Mouse (Mus musculus) ES-E14 (cell line): ENCODE results near the gene Cry2. TPM values are rescaled to one million over a fixed set of nuclear protein-coding genes. Genes with fewer than 3 reads are reported as not detected.

ENCODE experiments used
- DNase-seq: peaks from one replicate; pipeline ENCODE4 v3.0.0-alpha.2; 2013; ENCODE audit warnings: low read depth, low spot score
- H3K27ac ChIP-seq: 2 replicates; pipeline ENCODE4 v1.5.1; 2012; ENCODE audit warnings: low read depth, mild to moderate bottlenecking, low read length, moderate library complexity, mixed read lengths; ENCODE audit not compliant: poor library complexity, insufficient read depth, severe bottlenecking
- H3K36me3 ChIP-seq: 2 replicates; pipeline ENCODE4 v1.6.1; 2012; ENCODE audit warnings: mild to moderate bottlenecking, low read length, moderate library complexity, mixed read lengths; ENCODE audit not compliant: control insufficient read depth, poor library complexity, insufficient read depth, severe bottlenecking
- H3K4me1 ChIP-seq, 2 experiments: fragments of 150-350 bp in 1 of 2; sonication (generic) in 1 of 2; 2 replicates each; pipeline ENCODE4 v1.6.1; 2012; ENCODE audit warnings: low read length in 2 of 2, mild to moderate bottlenecking in 1 of 2, mixed read lengths in 1 of 2; ENCODE audit not compliant: control insufficient read depth in 2 of 2, insufficient read depth in 2 of 2, poor library complexity in 1 of 2
- H3K4me3 ChIP-seq, 2 experiments: fragments of 150-350 bp in 1 of 2; sonication (generic) in 1 of 2; 2 replicates each; pipeline ENCODE4 v1.5.1; 2012; ENCODE audit warnings: low read length in 2 of 2, low read depth in 1 of 2, mild to moderate bottlenecking in 1 of 2, mixed read lengths in 1 of 2; ENCODE audit not compliant: insufficient read depth in 1 of 2, poor library complexity in 1 of 2, severe bottlenecking in 1 of 2
- H3K9ac ChIP-seq: 2 replicates; pipeline ENCODE4 v1.6.1; 2012; ENCODE audit warnings: low read depth, mild to moderate bottlenecking, low read length, mixed read lengths; ENCODE audit not compliant: poor library complexity, insufficient read depth, severe bottlenecking
- H3K9me3 ChIP-seq: fragments of 150-350 bp; sonication (generic); 2 replicates; pipeline ENCODE4 v1.6.1; 2012; ENCODE audit warnings: low read depth, mild to moderate bottlenecking, low read length; ENCODE audit not compliant: control insufficient read depth, insufficient read depth
- CHD2 ChIP-seq: IDR thresholded peaks from 2 replicates; pipeline ENCODE4 v1.6.1; 2014; ENCODE audit warnings: mild to moderate bottlenecking, low read depth, low read length, inconsistent platforms
- HCFC1 ChIP-seq: IDR thresholded peaks from 2 replicates; pipeline ENCODE4 v1.6.1; 2012; ENCODE audit warnings: low read length, inconsistent platforms, borderline replicate concordance; ENCODE audit not compliant: insufficient read depth
- MAFK ChIP-seq: IDR thresholded peaks from 2 replicates; pipeline ENCODE4 v1.6.1; 2014; ENCODE audit warnings: mild to moderate bottlenecking, low read depth, low read length, inconsistent platforms; ENCODE audit not compliant: insufficient read depth
- ZC3H11A ChIP-seq: IDR thresholded peaks from 2 replicates; pipeline ENCODE4 v1.6.1; 2012; ENCODE audit warnings: low read depth, mild to moderate bottlenecking, inconsistent platforms, low read length, borderline replicate concordance
- ZNF384 ChIP-seq: IDR thresholded peaks from 2 replicates; pipeline ENCODE4 v1.6.1; 2012; ENCODE audit warnings: low read depth, low read length, inconsistent platforms
- in situ Hi-C, 2 experiments: fragments of 600-800 bp; cut with MboI; formaldehyde crosslinking; loops; one replicate each; pipeline ENCODE4 v1.15.1; 2025; ENCODE audit warnings: low sequenced_read_pairs in 2 of 2, inconsistent platforms in 1 of 2; ENCODE audit not compliant: unreplicated experiment in 2 of 2
- total RNA-seq: library from RNA; depleted of rRNA; stranded (reverse); fragments of 300-350 nt; gene quantifications from 2 replicates; pipeline ENCODE4 v1.2.3, GENCODE M21; 2012

The Cry2 gene
- total RNA-seq, 1 experiment: 11.7 TPM

DNA sequence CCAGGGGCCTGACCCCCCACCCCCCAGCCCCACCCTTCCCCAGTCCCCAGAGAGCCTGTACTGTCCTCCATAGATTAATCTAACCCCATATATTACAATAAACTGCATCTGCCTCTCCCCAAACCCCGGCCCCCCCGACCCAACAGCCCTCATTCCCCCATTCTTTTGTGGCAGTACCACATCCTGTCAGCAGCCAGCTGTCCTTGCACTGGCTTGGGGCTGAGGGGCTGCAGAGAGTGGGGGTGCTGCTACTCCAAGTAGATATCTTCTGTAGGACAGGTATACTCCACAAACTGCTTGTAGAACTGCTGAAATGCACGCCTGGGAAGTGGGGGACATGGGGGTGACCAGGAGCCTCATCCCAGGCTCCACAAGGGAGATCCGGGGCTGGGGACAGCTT is 49.7 kb downstream of the Cry2 start:
- Histone ChIP-seq H3K36me3 (peaks cover 27% of the 10 kb centered on the region; the same call in 1 of the 2 replicates), H3K4me1 (peaks cover 2 to 7% of the 10 kb centered on the region in 2 experiments; a peak in 1 of 4 replicates), H3K9ac (no peak overlapping the region), H3K4me3 (no peak overlapping the region), H3K27ac (no peak overlapping the region), H3K9me3 (no peaks in the 10 kb centered on the region)
- no peak for TF ChIP-seq MAFK
- TF ChIP-seq ZC3H11A: no peak
- no peak for TF ChIP-seq ZNF384
- TF ChIP-seq HCFC1: no peak
- no peak for TF ChIP-seq CHD2
- in situ Hi-C loops: no loop called here
- DNase-seq: no peak

DNA sequence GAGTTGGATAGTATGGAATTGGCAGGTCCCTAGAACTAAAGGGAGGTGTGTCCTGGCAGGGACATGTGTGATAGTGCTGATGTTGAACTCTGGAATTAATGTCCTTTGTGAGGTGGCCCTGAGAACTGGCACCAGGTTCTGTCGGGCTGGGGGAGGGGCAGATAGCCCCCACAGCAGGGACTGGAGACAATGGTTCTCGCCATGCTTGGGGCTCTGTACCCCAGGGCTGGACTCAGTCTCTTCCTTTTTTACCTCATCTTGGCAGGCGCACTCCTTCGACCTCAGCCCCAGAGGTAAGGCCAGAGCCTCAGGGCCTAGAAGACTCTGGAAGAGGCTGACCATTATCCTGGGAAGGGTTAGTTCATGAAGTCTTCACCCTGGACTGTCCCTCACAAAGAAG is 51.1 kb downstream of the Cry2 start:
- peaks cover 33% of the 10 kb centered on the region; the same call in 1 of the 2 replicates for H3K36me3 ChIP-seq
- TF ChIP-seq HCFC1 (no peak), ZNF384 (no peak)

DNA sequence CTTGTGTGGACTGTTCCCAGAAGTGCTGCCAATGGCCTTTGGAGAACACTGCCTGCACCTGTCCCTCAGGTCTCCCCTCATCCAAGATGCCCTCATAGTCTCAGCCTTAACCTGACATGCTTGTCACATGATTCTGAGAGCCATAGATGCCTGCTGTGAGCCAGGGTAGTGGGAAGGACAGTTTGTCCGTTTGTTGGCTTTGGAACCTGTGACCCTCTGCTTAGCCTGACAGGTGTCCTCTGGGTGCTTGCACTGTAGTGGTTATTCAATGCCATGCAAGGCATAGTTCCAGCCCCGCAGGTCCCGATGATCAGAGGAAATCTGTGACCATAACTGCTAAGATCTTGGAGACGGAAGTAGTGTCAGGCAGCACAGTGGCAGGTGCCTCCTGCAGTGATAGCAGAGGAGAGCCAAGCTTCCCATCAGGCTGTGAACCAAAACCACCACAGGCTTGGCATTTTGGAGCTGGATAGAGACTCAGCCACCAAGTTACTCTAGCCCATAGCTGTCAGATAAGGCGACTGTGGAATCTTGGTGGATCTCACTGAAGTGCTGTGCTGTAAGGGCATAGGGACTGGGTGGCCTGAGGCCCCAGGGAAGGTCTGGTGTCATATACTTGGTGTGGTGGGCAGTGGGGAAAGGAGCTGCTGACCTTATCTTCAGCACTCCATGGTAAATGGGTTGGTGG is 51.8 kb downstream of the Cry2 start, which contains the start of gene 1700029I15Rik:
1700029I15Rik (plus strand) TSS at position 638 of the 688 bp plus-strand sequence.
- H3K27ac ChIP-seq: no peak within 1 kb of the TSS
- H3K36me3 ChIP-seq: peaks cover 33% of the 10 kb centered on the region; the same call in 1 of the 2 replicates
- no peaks in the 10 kb centered on the region for H3K9me3 ChIP-seq
- TF ChIP-seq CHD2 (no peak), ZC3H11A (no peak), ZNF384 (no peak), HCFC1 (no peak), MAFK (no peak)
- in situ Hi-C loops: no loop called here
- DNase-seq: no peak
- H3K9ac ChIP-seq: no peak within 1 kb of the TSS
- peaks cover 0 to 7% of the 10 kb centered on the region in 2 experiments; a peak in 1 of 4 replicates for H3K4me1 ChIP-seq
- no peak within 1 kb of the TSS for H3K4me3 ChIP-seq

More for the DNA sequence above, 51.1 kb downstream of the Cry2 start:
- in situ Hi-C loops: no loop called here
- no peak for DNase-seq
- Histone ChIP-seq H3K9me3 (no peaks in the 10 kb centered on the region), H3K4me3 (no peak overlapping the region), H3K27ac (no peak overlapping the region), H3K4me1 (peaks cover 0 to 7% of the 10 kb centered on the region in 2 experiments; a peak in 1 of 4 replicates), H3K9ac (no peak overlapping the region)

DNA sequence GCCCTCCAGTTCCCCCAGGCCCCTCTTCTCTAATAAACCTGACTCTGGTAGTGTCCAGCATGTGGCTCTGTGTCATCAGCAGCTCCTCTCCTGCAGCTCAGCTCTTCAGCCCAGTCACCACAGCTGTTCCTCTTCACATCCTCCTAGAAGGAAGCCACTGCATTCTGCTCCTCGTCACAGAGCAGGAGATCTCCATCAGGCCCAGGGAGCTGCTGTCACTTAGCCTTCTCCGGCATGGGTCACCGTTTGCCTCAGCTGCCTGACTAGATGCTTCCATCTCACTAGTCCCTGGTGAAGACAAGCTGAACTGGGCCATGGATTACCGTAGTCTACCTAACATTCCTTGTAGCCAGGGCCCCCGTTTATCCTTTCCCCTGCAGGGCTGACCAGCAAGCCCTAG is 52.7 kb downstream of the Cry2 start:
- TF ChIP-seq CHD2 (no peak), ZNF384 (no peak), HCFC1 (no peak), ZC3H11A (no peak), MAFK (no peak)
- Histone ChIP-seq H3K27ac (no peak overlapping the region), H3K4me1 (peaks cover 0 to 9% of the 10 kb centered on the region in 2 experiments; a peak in 1 of 4 replicates), H3K9ac (no peak overlapping the region), H3K4me3 (no peak overlapping the region), H3K9me3 (no peaks in the 10 kb centered on the region), H3K36me3 (peaks cover 25% of the 10 kb centered on the region; the same call in 1 of the 2 replicates)
- DNase-seq: no peak
- in situ Hi-C loops: no loop called here
